In genomic region chr6:127495251-127495650, GRCm38 (mm10) we compare ENCODE assay signal across 13 mouse cellular contexts.
"Had no signal": no experiment of that assay in that cellular context is flagged by ENCODE, and none has a peak within 500 bp of the region (broad histone marks: within the 10 kb centered on the region; RNA-seq: fewer than 3 reads in every experiment).

No protein-coding gene starts in this region.

- DNase-seq: kidney, adult 2 months; kidney, postnatal 25 days; lung, adult 18-20 months; lung, postnatal 36 days; right cerebral cortex, postnatal 14 days; thymus, adult 2 months; thymus, postnatal 25 days had no signal

- H3K9me3 ChIP-seq: kidney, embryonic 15.5 days; limb, embryonic 13.5 days; stomach, embryonic 15.5 days had no signal

- H3K36me3 ChIP-seq: stomach, embryonic 15.5 days had no signal

- H3K4me3 ChIP-seq: kidney, embryonic 15.5 days; limb, embryonic 13.5 days; stomach, embryonic 15.5 days had no signal

- H3K27ac ChIP-seq: kidney, embryonic 15.5 days; limb, embryonic 13.5 days; liver, embryonic 14.5 days; stomach, embryonic 15.5 days had no signal

- H3K27me3 ChIP-seq: kidney, embryonic 15.5 days; limb, embryonic 13.5 days; stomach, embryonic 15.5 days had no signal

- H3K9ac ChIP-seq: kidney, embryonic 15.5 days; limb, embryonic 13.5 days; liver, embryonic 14.5 days; stomach, embryonic 15.5 days had no signal

- ATAC-seq: lung, postnatal 0 days; midbrain, embryonic 16.5 days had no signal

- H3K4me2 ChIP-seq: kidney, embryonic 15.5 days; limb, embryonic 13.5 days; stomach, embryonic 15.5 days had no signal
